Mouse (Mus musculus) MEL (cell line): ENCODE measurements around the gene Prm3. TPM values are rescaled to one million over a fixed set of nuclear protein-coding genes. Genes with fewer than 3 reads are reported as not detected.

ENCODE experiments used
- DNase-seq: peaks from one replicate; pipeline ENCODE4 v3.0.0; 2011; ENCODE audit warnings: low read depth, low spot score
- H3K27ac ChIP-seq: 2 replicates; pipeline ENCODE4 v1.5.1; 2012; ENCODE audit warnings: low read depth, mild to moderate bottlenecking, control low read depth, low read length, moderate library complexity; ENCODE audit not compliant: control insufficient read depth
- H3K27me3 ChIP-seq, 2 experiments: fragments of 150-350 bp in 1 of 2; sonication (generic) in 1 of 2; 2 replicates each; pipeline ENCODE4 v1.6.1; 2012; ENCODE audit warnings: low read length in 2 of 2, mild to moderate bottlenecking in 2 of 2, improper control_type of control experiment in 1 of 2, moderate library complexity in 1 of 2; ENCODE audit not compliant: insufficient read depth in 2 of 2, control insufficient read depth in 1 of 2
- H3K36me3 ChIP-seq, 2 experiments: 2 replicates each; pipeline ENCODE4 v1.6.1; 2012 to 2014; ENCODE audit warnings: low read length in 2 of 2, improper control_type of control experiment in 1 of 2, inconsistent platforms in 1 of 2, mild to moderate bottlenecking in 1 of 2; ENCODE audit not compliant: insufficient read depth in 2 of 2, control insufficient read depth in 1 of 2
- H3K4me1 ChIP-seq, 2 experiments: fragments of 150-350 bp in 1 of 2; sonication (generic) in 1 of 2; 2 replicates each; pipeline ENCODE4 v1.6.1; 2012; ENCODE audit warnings: low read length in 2 of 2, improper control_type of control experiment in 1 of 2, mild to moderate bottlenecking in 1 of 2; ENCODE audit not compliant: insufficient read depth in 2 of 2, control insufficient read depth in 1 of 2
- H3K4me3 ChIP-seq, 2 experiments: fragments of 150-350 bp in 1 of 2; sonication (generic) in 1 of 2; 2 replicates each; pipeline ENCODE4 v1.5.1; 2012; ENCODE audit warnings: low read depth in 2 of 2, low read length in 2 of 2, mild to moderate bottlenecking in 2 of 2, moderate library complexity in 2 of 2, control low read depth in 1 of 2, improper control_type of control experiment in 1 of 2; ENCODE audit not compliant: control insufficient read depth in 1 of 2, insufficient read depth in 1 of 2
- H3K79me2 ChIP-seq: 2 replicates; pipeline ENCODE4 v1.6.1; 2012; ENCODE audit warnings: mild to moderate bottlenecking, low read length, moderate library complexity; ENCODE audit not compliant: control insufficient read depth, poor library complexity, insufficient read depth
- H3K9ac ChIP-seq: 2 replicates; pipeline ENCODE4 v1.6.1; 2012; ENCODE audit warnings: low read depth, mild to moderate bottlenecking, control low read depth, low read length, moderate library complexity; ENCODE audit not compliant: control insufficient read depth, poor library complexity, severe bottlenecking
- H3K9me3 ChIP-seq: fragments of 150-350 bp; sonication (generic); replicated peaks from 2 replicates; pipeline ENCODE4 v1.6.1; 2012; ENCODE audit warnings: mild to moderate bottlenecking, low read length, improper control_type of control experiment, moderate library complexity; ENCODE audit not compliant: insufficient read depth
- BHLHE40 ChIP-seq: IDR thresholded peaks from 2 replicates; pipeline ENCODE4 v1.6.1; 2012; ENCODE audit warnings: low read depth, mild to moderate bottlenecking, inconsistent platforms, low read length, improper control_type of control experiment, borderline replicate concordance
- CHD1 ChIP-seq: IDR thresholded peaks from 2 replicates; pipeline ENCODE4 v1.6.1; 2012; ENCODE audit warnings: low read depth, mild to moderate bottlenecking, inconsistent platforms, low read length, improper control_type of control experiment
- CHD2 ChIP-seq: IDR thresholded peaks from 2 replicates; pipeline ENCODE4 v1.6.1; 2011; ENCODE audit warnings: low read length, improper control_type of control experiment
- CTCF ChIP-seq, 3 experiments: IDR thresholded peaks in 2 of 3; conservative IDR thresholded peaks in 1 of 3; 2 replicates each; pipeline ENCODE4 v1.5.1; 2011 to 2012; ENCODE audit warnings: low read length in 3 of 3, low read depth in 2 of 3, mild to moderate bottlenecking in 2 of 3, improper control_type of control experiment in 1 of 3, inconsistent platforms in 1 of 3, mixed read lengths in 1 of 3, moderate library complexity in 1 of 3; ENCODE audit not compliant: control insufficient read depth in 1 of 3, insufficient read depth in 1 of 3, poor library complexity in 1 of 3, severe bottlenecking in 1 of 3
- E2F4 ChIP-seq: IDR thresholded peaks from 2 replicates; pipeline ENCODE4 v1.6.1; 2011; ENCODE audit warnings: low read depth, low read length, improper control_type of control experiment, borderline replicate concordance
- KAT2A ChIP-seq: conservative IDR thresholded peaks from 2 replicates; pipeline ENCODE4 v1.6.1; 2012; ENCODE audit warnings: low read depth, low read length, improper control_type of control experiment, inconsistent platforms
- MAFK ChIP-seq: IDR thresholded peaks from 2 replicates; pipeline ENCODE4 v1.6.1; 2011; ENCODE audit warnings: low read depth, mild to moderate bottlenecking, low read length, improper control_type of control experiment, borderline replicate concordance
- MAX ChIP-seq: IDR thresholded peaks from 2 replicates; pipeline ENCODE4 v1.6.1; 2011; ENCODE audit warnings: low read length, improper control_type of control experiment
- MXI1 ChIP-seq: IDR thresholded peaks from 2 replicates; pipeline ENCODE4 v1.6.1; 2011; ENCODE audit warnings: mild to moderate bottlenecking, low read depth, low read length, improper control_type of control experiment
- POLR2AphosphoS2 ChIP-seq: IDR thresholded peaks from 2 replicates; pipeline ENCODE4 v1.6.1; 2011; ENCODE audit warnings: low read length, improper control_type of control experiment
- RAD21 ChIP-seq: IDR thresholded peaks from 2 replicates; pipeline ENCODE4 v1.6.1; 2011; ENCODE audit warnings: mild to moderate bottlenecking, low read depth, low read length, improper control_type of control experiment
- SIN3A ChIP-seq: IDR thresholded peaks from 2 replicates; pipeline ENCODE4 v1.6.1; 2012; ENCODE audit warnings: low read length, improper control_type of control experiment, inconsistent platforms
- SMC3 ChIP-seq: IDR thresholded peaks from 2 replicates; pipeline ENCODE4 v1.6.1; 2011; ENCODE audit warnings: low read depth, low read length, improper control_type of control experiment
- TCF12 ChIP-seq: IDR thresholded peaks from 2 replicates; pipeline ENCODE4 v1.6.1; 2014; ENCODE audit warnings: low read depth, mild to moderate bottlenecking, inconsistent platforms, low read length, improper control_type of control experiment, moderate library complexity
- USF1 ChIP-seq: IDR thresholded peaks from 2 replicates; pipeline ENCODE4 v1.6.1; 2014; ENCODE audit warnings: low read depth, mild to moderate bottlenecking, inconsistent platforms, low read length, improper control_type of control experiment, moderate library complexity
- ZC3H11A ChIP-seq: IDR thresholded peaks from 2 replicates; pipeline ENCODE4 v1.6.1; 2012; ENCODE audit warnings: low read depth, mild to moderate bottlenecking, inconsistent platforms, low read length, improper control_type of control experiment
- ZKSCAN1 ChIP-seq: IDR thresholded peaks from 2 replicates; pipeline ENCODE4 v1.6.1; 2012; ENCODE audit warnings: low read depth, mild to moderate bottlenecking, inconsistent platforms, low read length, improper control_type of control experiment, moderate library complexity
- ZNF384 ChIP-seq: IDR thresholded peaks from 2 replicates; pipeline ENCODE4 v1.6.1; 2012; ENCODE audit warnings: low read depth, mild to moderate bottlenecking, inconsistent platforms, low read length, improper control_type of control experiment
- polyA plus RNA-seq, 2 experiments: library from polyadenylated mRNA; stranded (reverse) in 1 of 2; unstranded in 1 of 2; fragments of >175 nt in 1 of 2; fragments of >200 nt in 1 of 2; gene quantifications; 2 replicates each; pipeline versions ENCODE4 v1.2.1 to v1.2.4; 2012; ENCODE audit warnings: low replicate concordance in 2 of 2, low read depth in 1 of 2; ENCODE audit not compliant: insufficient read length in 2 of 2, insufficient read depth in 1 of 2, missing spikeins in 1 of 2
- total RNA-seq: library from RNA; depleted of rRNA; stranded (reverse); fragments of 300-350 nt; gene quantifications from 2 replicates; pipeline ENCODE4 v1.2.3, GENCODE M21; 2012

The Prm3 gene
- total and polyA plus RNA-seq, 3 experiments: not detected

GRCm38 (mm10) chr16:10824536-10824935, 33.8 kb upstream of the Prm3 start:
- H3K9ac ChIP-seq: no peak overlapping the region
- H3K4me1 ChIP-seq: no peaks in the 10 kb centered on the region
- no peak overlapping the region for H3K27ac ChIP-seq
- H3K27me3 ChIP-seq: peaks cover 2 to 4% of the 10 kb centered on the region in 2 experiments; a peak in 3 of 4 replicates
- H3K36me3 ChIP-seq: no peaks in the 10 kb centered on the region
- no peak for DNase-seq
- TF ChIP-seq BHLHE40 (no peak), USF1 (no peak), RAD21 (no peak), MAX (no peak), CTCF (IDR thresholded peaks at IDR 0.05 in 2 of 3, conservative IDR thresholded peaks at IDR 0.05 in 1 of 3; ENCODE audit: control insufficient read depth in 1 of 3, insufficient read depth in 1 of 3, low read depth in 2 of 3, low read length in 3 of 3, poor library complexity in 1 of 3, severe bottlenecking in 1 of 3) (no peak), E2F4 (no peak), CHD1 (no peak), TCF12 (no peak), MAFK (no peak), ZKSCAN1 (no peak), ZC3H11A (no peak), SIN3A (no peak), ZNF384 (no peak), MXI1 (no peak)
- TF ChIP-seq, all 39 proteins: peak for 0
- Histone ChIP-seq H3K4me3 (no peak overlapping the region), H3K79me2 (no peaks in the 10 kb centered on the region), H3K9me3 (no peaks in the 10 kb centered on the region)

DNA sequence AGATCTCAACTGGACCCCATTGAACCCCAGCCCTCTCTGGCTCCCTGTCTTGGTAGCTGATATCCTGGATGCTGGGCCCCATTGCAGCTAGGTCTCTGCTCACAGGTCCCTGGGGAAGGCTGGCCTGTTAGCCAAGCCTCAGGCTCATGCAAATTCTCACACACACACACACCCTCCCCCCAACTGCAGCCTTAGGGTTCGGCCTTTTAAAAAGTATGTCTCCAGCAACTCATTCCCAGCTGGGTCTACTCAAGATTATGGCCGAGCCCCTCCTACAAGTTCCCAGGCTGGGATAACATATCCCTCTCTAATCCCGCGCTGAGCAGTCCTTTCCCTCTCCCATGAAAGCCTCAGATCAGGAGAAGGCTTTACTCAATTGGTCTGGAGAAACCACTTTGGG, 30.7 kb upstream of the Prm3 start:
- H3K27ac ChIP-seq: no peak overlapping the region
- no peaks in the 10 kb centered on the region for H3K9me3 ChIP-seq
- no peak overlapping the region for H3K9ac ChIP-seq
- H3K36me3 ChIP-seq: no peaks in the 10 kb centered on the region
- TF ChIP-seq TCF12 (no peak), SMC3 (no peak), KAT2A (no peak), CHD2 (no peak), SIN3A (no peak), MXI1 (no peak), MAX (no peak), ZNF384 (no peak), POLR2AphosphoS2 (no peak)
- TF ChIP-seq, all 39 proteins: peak for 0
- no peaks in the 10 kb centered on the region for H3K79me2 ChIP-seq
- DNase-seq: no peak
- no peaks in the 10 kb centered on the region for H3K4me1 ChIP-seq
- H3K27me3 ChIP-seq: peaks cover 2 to 4% of the 10 kb centered on the region in 2 experiments; a peak in 3 of 4 replicates
- H3K4me3 ChIP-seq: no peak overlapping the region
